Mouse (Mus musculus): ENCODE data around the gene Ifit3b.

Ifit3b gene

DNA sequence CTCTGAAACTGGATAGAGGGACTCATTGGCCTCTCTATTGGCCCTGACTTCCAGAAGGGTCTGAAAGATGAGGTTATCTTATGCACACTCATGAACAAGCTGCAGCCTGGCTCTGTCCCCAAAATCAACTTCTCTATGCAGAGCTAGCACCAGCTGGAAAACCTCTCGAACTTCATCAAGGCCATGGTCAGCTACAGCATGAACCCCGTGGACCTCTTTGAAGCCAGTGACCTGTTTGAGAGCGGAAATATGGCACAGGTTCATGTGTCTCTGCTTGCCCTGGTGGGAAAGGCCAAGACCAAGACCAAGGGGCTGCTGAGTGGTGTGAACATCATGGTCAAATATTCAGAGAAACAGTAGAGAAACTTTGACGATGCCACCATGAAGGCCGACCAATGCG is 16.0 kb downstream of the Ifit3b start:
- 95% methylated on average over 6 of the region's 6 CpGs for WGBS

DNA sequence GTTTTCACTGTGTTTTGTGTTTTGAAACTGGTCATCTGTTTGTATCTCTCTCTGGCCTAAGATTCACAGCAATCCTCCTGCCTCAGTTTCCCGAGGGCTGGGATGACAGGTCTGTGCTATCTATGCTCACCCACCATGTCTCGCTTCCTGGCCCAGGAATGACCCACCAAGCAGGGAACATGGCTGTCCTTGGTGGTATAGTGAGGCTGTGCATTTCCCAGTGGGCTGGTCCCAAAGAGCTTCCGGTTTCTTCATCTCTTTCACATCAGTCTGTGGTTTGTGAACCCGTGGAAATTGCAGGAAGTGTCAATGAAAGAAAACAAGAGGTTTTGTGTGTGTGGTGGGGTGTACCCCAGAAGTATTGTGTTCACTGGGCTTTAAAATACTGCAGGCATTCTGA is 16.9 kb downstream of the Ifit3b start:
- WGBS, result 87% methylated on average over 4 of the region's 4 CpGs

DNA sequence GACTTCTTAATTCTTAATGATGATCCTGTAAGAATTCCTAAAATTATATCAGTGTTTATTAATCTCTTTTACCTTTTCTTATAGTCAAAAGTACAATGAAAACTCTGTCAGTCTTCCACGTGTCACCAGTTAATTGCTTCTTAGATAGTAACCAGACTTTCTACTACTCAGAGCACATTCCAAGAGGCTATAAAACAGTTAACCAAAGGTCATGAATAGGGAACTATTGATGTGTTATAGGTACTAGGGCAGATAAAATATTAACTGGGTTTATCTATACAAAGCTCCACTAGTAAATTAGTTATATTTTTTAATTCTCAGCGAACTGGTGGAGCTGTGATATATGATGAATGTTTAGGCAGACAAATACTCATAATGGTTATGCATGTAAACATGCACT is 19.7 kb downstream of the Ifit3b start:
- 81% methylated on average over 2 of the region's 2 CpGs for WGBS

DNA sequence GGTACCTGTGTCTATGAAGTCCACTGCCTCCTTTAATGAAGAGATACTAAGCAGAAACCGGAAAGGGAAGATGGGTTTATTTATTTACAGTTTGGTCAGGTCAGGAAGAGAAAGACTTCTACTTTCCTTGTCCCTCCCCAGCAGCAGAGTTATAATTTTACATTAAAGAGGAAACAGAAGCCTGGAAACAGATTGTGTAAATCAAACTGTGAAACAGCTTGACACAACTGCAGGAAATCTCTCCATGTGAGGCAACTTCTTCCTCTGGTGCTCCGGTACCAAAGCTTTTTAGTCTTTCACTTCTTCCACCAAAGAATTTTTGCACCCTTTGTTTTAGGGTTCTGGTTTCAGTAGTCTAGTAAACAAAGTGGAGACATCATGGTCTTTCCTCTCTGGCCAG is 25.7 kb downstream of the Ifit3b start:
- WGBS, result 44% methylated on average over 2 of the region's 2 CpGs

DNA sequence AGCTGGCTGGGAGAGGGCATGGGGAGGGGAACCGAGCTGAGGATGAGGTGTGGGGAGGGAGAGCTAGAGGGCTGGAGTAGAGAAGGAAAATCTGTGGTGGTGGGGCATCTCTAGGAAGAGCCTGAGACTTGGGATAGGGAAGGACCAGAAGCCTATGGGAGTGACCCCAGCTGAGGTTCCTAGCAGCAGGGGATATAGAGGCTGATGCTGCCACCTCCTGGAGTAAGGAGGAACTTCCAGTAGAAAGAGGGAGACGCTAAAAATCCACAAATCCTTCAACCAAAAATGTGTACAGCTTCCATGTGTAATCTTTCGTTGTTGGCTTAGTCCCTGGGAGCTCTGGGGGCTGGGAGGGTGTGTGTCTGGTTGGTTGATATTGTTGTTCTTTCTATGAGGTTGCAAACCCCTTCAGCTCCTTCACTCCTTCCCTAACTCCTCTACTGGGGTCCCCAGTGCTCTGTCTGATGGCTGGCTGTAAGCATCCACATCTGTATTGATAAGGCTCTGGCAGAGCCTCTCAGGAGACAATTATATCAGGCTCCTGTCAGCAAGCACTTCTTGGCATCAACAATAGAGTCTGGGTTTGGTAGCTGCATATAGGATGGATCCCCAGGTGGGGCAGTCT is 29.3 kb downstream of the Ifit3b start:
- 14% methylated on average over 3 of the region's 3 CpGs for WGBS

DNA sequence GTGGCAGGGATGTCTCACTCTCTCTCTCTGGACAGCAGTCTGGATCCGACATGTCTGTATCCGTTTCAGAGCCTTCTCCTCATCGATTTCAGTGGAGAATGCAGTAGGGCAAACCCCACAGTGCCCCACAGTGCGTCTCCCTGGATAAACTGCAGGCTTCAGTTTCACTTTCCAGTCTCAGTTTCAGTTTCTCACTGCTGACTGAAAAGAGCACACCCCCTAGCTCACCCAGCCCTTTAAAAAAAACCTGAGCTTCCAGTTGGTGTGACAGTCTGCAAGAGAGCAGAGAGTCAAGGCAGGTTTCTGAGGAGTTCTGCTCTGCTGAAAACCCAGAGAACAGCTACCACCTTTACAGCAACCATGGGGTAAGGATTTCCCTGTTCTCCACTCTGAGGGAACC is 32.9 kb downstream of the Ifit3b start, which contains the start of the genes Ifit1bl2 and Ifit1:
Gene Ifit1bl2 (minus strand): TSS at position 121 of the 400 bp plus-strand sequence.
Gene Ifit1 (plus strand): TSS at position 249 of the 400 bp plus-strand sequence.
- 55% methylated on average over 4 of the region's 4 CpGs for WGBS

DNA sequence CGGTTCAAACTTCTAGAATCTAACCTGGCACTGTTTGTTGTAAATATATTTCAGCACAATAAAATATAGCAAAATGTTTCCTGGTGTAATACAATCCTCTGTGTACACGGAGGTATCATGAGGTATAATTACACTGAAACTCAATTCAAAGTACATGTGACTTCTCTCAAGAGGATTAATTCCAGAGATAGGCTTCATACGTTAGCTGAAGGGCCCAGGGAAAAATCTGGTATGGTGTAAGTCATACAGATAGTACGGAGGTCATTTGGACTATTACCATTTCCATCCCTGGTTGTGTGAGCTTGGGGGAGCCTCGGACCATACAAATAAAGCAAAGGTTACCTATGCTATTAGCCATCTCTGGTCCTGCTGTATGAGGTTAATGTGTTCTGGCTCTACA is 34.8 kb downstream of the Ifit3b start:
- 85% methylated on average over 5 of the region's 5 CpGs for WGBS

DNA sequence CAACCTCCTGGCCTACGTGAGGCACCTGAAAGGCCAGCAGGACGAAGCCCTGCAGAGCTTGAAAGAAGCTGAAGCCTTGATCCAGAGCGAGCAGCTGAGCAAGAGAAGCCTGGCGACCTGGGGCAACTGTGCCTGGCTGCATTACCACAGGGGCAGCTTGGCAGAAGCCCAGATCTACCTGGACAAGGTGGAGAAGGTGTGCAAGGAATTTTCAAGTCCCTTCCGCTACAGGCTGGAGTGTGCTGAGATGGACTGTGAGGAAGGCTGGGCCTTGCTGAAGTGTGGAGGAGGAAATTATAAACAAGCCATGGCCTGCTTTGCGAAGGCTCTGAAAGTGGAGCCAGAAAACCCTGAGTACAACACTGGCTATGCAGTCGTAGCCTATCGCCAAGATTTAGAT is 39.9 kb downstream of the Ifit3b start:
- WGBS, result 93% methylated on average over 8 of the region's 8 CpGs

DNA sequence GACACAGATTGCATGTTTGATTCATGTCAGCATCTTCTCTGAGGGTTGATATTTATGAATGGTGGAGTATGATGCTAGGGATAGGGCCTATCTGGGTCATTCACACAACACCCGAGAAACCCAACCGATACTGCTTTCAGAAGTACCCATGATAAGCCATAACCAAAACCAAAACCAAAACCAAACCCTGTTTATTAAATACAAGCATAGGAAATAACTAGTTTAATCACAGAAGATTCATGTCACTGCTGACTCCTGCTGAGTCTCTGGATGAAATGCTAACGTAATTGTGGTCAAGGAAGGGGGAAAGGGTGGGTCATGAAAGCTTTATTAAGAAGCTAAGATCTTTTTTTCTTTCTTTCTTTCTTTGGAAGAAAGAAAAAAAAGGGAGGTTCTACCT is 42.5 kb downstream of the Ifit3b start:
- WGBS, result 92% methylated on average over 3 of the region's 3 CpGs

DNA sequence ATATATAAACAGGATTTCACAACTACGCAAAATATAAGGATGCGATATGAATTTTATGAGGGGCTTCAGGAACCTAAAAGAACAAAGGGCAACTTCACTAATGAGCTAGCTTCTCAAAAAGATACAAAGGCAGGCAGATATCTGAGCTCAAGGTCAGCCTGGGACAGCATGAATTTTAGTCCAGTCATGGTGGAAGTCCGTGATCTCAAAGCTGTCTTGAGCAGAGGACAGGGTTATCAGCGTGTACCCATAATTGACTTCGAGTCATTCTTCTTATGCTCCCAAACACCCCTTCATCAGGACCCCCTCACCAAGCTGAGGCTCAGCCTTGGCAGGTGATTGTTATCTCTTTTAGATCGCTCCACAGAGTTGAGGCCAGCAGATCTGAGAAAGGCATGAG is 43.2 kb downstream of the Ifit3b start:
- 96% methylated on average over 6 of the region's 6 CpGs for WGBS

DNA sequence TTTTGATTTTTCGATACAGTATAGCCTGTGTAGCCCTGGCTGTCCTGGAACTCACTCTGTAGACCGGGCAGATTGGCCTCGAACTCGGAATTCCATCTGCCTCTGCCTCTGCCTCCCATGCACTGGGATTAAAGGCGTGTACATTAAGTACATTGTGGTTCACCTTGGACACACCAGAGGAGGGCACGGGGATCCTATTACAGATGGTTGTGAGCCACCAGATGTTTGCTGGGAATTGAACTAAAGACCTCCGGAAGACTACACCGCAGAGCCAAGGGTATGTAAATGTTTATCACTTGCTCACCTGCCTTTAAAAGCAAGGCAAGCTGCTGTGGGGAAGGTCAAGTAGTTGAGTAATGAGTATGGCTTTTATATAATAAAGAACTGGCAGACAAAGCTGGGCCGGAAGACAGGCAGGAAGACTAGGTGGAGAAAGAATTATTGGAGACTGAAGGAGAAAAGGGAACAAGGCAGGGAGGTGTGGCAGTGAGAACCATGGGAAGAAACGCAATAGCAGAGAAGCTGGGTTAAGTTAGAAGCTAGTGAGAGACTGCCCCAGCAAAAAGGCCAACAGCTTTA is 47.5 kb downstream of the Ifit3b start:
- WGBS, result 90% methylated on average over 10 of the region's 10 CpGs

DNA sequence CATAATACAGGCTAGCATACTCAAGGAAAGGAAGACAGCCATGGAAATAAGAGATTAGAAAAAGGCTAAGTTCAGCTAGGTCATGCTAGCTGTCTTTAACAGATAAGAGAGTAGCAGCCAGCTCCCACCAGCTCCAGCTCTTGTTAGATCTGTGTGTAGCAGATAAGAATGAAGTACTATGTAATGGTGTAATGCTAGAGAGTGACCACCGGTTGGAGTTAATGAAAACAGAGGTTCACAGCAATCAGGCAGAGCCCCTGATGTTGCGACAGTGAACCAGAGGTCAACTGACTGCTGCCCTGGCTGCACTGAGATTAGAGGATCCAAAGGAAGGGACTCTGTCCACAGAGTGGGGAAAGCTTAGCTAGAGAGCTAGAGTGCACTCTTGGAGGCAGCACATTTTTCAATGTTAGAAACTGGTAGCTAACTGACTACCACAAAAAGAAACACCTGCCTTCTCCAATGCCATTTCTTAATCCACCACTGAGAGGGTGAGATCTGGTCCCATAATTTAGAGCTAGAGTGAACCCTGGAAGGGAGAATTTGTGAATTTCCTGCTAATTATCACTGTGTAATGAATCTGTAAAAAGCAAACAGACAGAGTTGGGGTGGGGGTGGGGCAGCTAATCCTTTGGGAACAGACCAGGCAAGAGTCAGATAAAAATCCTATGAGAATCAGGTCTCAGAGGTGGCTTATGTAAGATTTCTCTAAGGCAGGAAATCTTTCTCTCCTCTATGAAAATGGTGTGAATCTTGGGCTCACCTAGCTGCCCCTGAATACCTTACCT is 48.9 kb downstream of the Ifit3b start:
- 51% methylated on average over 2 of the region's 2 CpGs for WGBS

DNA sequence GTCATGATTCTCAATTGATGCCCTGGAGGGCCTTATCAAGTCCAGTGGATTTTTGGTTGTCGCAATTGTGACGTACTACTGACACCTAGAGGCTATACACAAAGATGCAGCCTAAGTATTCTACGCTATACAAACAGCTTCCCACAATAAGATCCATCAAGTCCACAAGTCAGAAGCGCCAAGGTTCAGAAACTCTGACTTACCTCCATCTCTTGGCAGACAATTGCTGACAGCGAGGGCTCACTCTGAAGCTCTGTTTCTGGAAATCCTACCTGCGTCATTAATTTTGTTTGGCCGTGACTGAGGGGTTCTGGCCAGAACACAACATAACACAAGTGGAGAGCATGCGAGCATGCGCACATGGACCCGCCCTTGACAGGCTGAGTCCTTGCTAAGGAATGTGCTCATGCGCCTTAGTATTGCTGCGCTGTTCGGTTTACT is 54.3 kb downstream of the Ifit3b start:
- 11% methylated on average over 13 of the region's 13 CpGs for WGBS

DNA sequence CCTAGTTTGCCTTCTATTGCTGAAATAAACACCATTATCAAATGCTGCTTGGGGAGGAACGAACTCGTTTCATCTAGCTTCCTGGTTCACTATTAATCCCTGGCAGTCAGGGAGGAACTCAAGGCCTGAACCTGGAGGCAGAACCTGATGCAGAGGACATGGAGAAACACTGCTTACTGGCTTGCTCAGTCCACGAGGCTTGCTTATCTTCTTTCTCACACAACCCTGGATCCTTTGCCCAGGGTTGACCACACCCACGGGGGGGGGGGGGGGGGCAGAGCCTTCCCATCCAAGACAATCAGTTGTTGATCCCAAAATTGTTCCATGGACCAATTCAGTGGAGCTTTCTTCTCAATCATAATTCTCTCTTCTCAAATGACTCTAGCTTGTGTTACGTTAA is 55.0 kb downstream of the Ifit3b start:
- WGBS, result 40% methylated on average over 5 of the region's 5 CpGs

Measured in cerebral cortex, adult 2 months (tissue).